Mouse (Mus musculus): ENCODE measurements around the gene Ankrd33. TPM values are rescaled to one million over a fixed set of nuclear protein-coding genes. Genes with fewer than 3 reads are reported as not detected.

Ankrd33 gene
- polyA plus RNA-seq, 1 experiment from 2014 or later: not detected

- H3K36me3 ChIP-seq: no peaks in the 10 kb centered on the region
- ATAC-seq (replicated peaks; ENCODE audit: insufficient number of reproducible peaks, insufficient read depth, low FRiP score, low read depth): peak; percentile 34
- H3K27me3 ChIP-seq: peaks cover 36% of the 10 kb centered on the region
- H3K4me3 ChIP-seq: no peak overlapping the region
- 65% methylated on average over 12 of the region's 12 CpGs for WGBS
- no peak overlapping the region for H3K9ac ChIP-seq
- H3K4me1 ChIP-seq (replicated peaks): peaks cover 47% of the 10 kb centered on the region
- H3K27ac ChIP-seq: peak overlapping the region; percentile 65
- H3K4me2 ChIP-seq: no peak overlapping the region
- no peaks in the 10 kb centered on the region for H3K9me3 ChIP-seq (replicated peaks)
Measured at GRCm38 (mm10) chr15:101126876-101127544, 11.5 kb downstream of the Ankrd33 start.

- WGBS: 5% methylated on average over 46 of the region's 46 CpGs
- Histone ChIP-seq H3K9ac (peak within 1 kb of the TSS; percentile 70), H3K27ac (peak within 1 kb of the TSS; percentile 65), H3K9me3 (replicated peaks) (no peaks in the 10 kb centered on the region), H3K27me3 (peaks cover 40% of the 10 kb centered on the region), H3K4me2 (peak within 1 kb of the TSS; percentile 84), H3K4me3 (peak within 1 kb of the TSS; percentile 55), H3K36me3 (no peaks in the 10 kb centered on the region), H3K4me1 (replicated peaks) (peaks cover 49% of the 10 kb centered on the region)
- no peak; the same call in 1 of the 2 replicates for ATAC-seq (replicated peaks; ENCODE audit: insufficient number of reproducible peaks, insufficient read depth, low FRiP score, low read depth)
Measured at GRCm38 (mm10) chr15:101128181-101129089, 12.9 kb downstream of the Ankrd33 start, which contains the start of gene Acvrl1. Acvrl1 (plus strand) TSS chr15:101128522.

GRCm38 (mm10) chr15:101129412-101129811 is 13.9 kb downstream of the Ankrd33 start:
- H3K36me3 ChIP-seq: no peaks in the 10 kb centered on the region
- H3K4me3 ChIP-seq: peak overlapping the region; percentile 55
- H3K9ac ChIP-seq: peak overlapping the region; percentile 70
- WGBS: 22% methylated on average over 5 of the region's 5 CpGs
- H3K9me3 ChIP-seq (replicated peaks): no peaks in the 10 kb centered on the region
- H3K27me3 ChIP-seq: peaks cover 46% of the 10 kb centered on the region
- ATAC-seq (replicated peaks; ENCODE audit: insufficient number of reproducible peaks, insufficient read depth, low FRiP score, low read depth): no peak
- peaks cover 57% of the 10 kb centered on the region for H3K4me1 ChIP-seq (replicated peaks)
- H3K4me2 ChIP-seq: peak overlapping the region; percentile 84
- H3K27ac ChIP-seq: no peak overlapping the region

GRCm38 (mm10) chr15:101131498-101131897 is 15.9 kb downstream of the Ankrd33 start:
- Histone ChIP-seq H3K4me2 (peak overlapping the region; percentile 39), H3K4me3 (no peak overlapping the region), H3K27me3 (peaks cover 51% of the 10 kb centered on the region), H3K9ac (0 out of 2 replicates have a peak overlapping the region, but pooled peaks have one; percentile 8), H3K36me3 (no peaks in the 10 kb centered on the region), H3K27ac (no peak overlapping the region), H3K4me1 (replicated peaks) (peaks cover 57% of the 10 kb centered on the region), H3K9me3 (replicated peaks) (no peaks in the 10 kb centered on the region)
- ATAC-seq (replicated peaks; ENCODE audit: insufficient number of reproducible peaks, insufficient read depth, low FRiP score, low read depth): no peak
- WGBS: 17% methylated on average over 11 of the region's 11 CpGs

- Histone ChIP-seq H3K4me2 (peak overlapping the region; percentile 39; the same call in 1 of the 2 replicates), H3K4me1 (replicated peaks) (peaks cover 55% of the 10 kb centered on the region), H3K9me3 (replicated peaks) (no peaks in the 10 kb centered on the region), H3K27ac (peak overlapping the region; percentile 56; the same call in 1 of the 2 replicates), H3K4me3 (no peak overlapping the region), H3K9ac (0 out of 2 replicates have a peak overlapping the region, but pooled peaks have one; percentile 8), H3K36me3 (no peaks in the 10 kb centered on the region), H3K27me3 (peaks cover 53% of the 10 kb centered on the region)
- no peak for ATAC-seq (replicated peaks; ENCODE audit: insufficient number of reproducible peaks, insufficient read depth, low FRiP score, low read depth)
- WGBS: 51% methylated on average over 6 of the region's 6 CpGs
Measured at GRCm38 (mm10) chr15:101132041-101132440, 16.5 kb downstream of the Ankrd33 start.

GRCm38 (mm10) chr15:101132761-101133160 is 17.2 kb downstream of the Ankrd33 start:
- 65% methylated on average over 6 of the region's 6 CpGs for WGBS
- H3K27me3 ChIP-seq: peaks cover 56% of the 10 kb centered on the region
- ATAC-seq (replicated peaks; ENCODE audit: insufficient number of reproducible peaks, insufficient read depth, low FRiP score, low read depth): no peak
- H3K36me3 ChIP-seq: no peaks in the 10 kb centered on the region
- no peaks in the 10 kb centered on the region for H3K9me3 ChIP-seq (replicated peaks)
- peak overlapping the region; percentile 56; the same call in 1 of the 2 replicates for H3K27ac ChIP-seq
- peaks cover 51% of the 10 kb centered on the region for H3K4me1 ChIP-seq (replicated peaks)
- no peak overlapping the region for H3K4me3 ChIP-seq
- H3K4me2 ChIP-seq: no peak overlapping the region
- no peak overlapping the region for H3K9ac ChIP-seq

GRCm38 (mm10) chr15:101133993-101134704 is 18.6 kb downstream of the Ankrd33 start:
- Histone ChIP-seq H3K36me3 (no peaks in the 10 kb centered on the region), H3K4me3 (peak overlapping the region; percentile 25), H3K27me3 (peaks cover 43% of the 10 kb centered on the region), H3K9ac (no peak overlapping the region), H3K27ac (peak overlapping the region; percentile 56), H3K4me2 (peak overlapping the region; percentile 38; the same call in 1 of the 2 replicates), H3K9me3 (replicated peaks) (no peaks in the 10 kb centered on the region), H3K4me1 (replicated peaks) (peaks cover 45% of the 10 kb centered on the region)
- WGBS: 37% methylated on average over 15 of the region's 15 CpGs
- no peak; the same call in 1 of the 2 replicates for ATAC-seq (replicated peaks; ENCODE audit: insufficient number of reproducible peaks, insufficient read depth, low FRiP score, low read depth)

- peak overlapping the region; percentile 38 for H3K4me2 ChIP-seq
- peaks cover 49% of the 10 kb centered on the region for H3K4me1 ChIP-seq (replicated peaks)
- 48% methylated on average over 8 of the region's 8 CpGs for WGBS
- H3K27ac ChIP-seq: no peak overlapping the region
- no peak for ATAC-seq (replicated peaks; ENCODE audit: insufficient number of reproducible peaks, insufficient read depth, low FRiP score, low read depth)
- H3K9me3 ChIP-seq (replicated peaks): no peaks in the 10 kb centered on the region
- peak overlapping the region; percentile 24 for H3K4me3 ChIP-seq
- H3K9ac ChIP-seq: no peak overlapping the region
- no peaks in the 10 kb centered on the region for H3K36me3 ChIP-seq
- H3K27me3 ChIP-seq: peaks cover 31% of the 10 kb centered on the region
Measured at GRCm38 (mm10) chr15:101135405-101135804, 19.9 kb downstream of the Ankrd33 start.

GRCm38 (mm10) chr15:101137455-101137854 is 21.9 kb downstream of the Ankrd33 start:
- no peak for ATAC-seq (replicated peaks; ENCODE audit: insufficient number of reproducible peaks, insufficient read depth, low FRiP score, low read depth)
- H3K4me3 ChIP-seq: no peak overlapping the region

GRCm38 (mm10) chr15:101138675-101139074 is 23.1 kb downstream of the Ankrd33 start:
- no peak overlapping the region for H3K4me3 ChIP-seq
- no peak for ATAC-seq (replicated peaks; ENCODE audit: insufficient number of reproducible peaks, insufficient read depth, low FRiP score, low read depth)
- no peaks in the 10 kb centered on the region for H3K36me3 ChIP-seq
- H3K9ac ChIP-seq: no peak overlapping the region
- no peak overlapping the region for H3K4me2 ChIP-seq
- WGBS: 70% methylated on average over 3 of the region's 3 CpGs
- no peaks in the 10 kb centered on the region for H3K9me3 ChIP-seq (replicated peaks)
- no peak overlapping the region for H3K27ac ChIP-seq
- H3K4me1 ChIP-seq (replicated peaks): peaks cover 47% of the 10 kb centered on the region
- H3K27me3 ChIP-seq: peaks cover 14% of the 10 kb centered on the region; the same call in 1 of the 2 replicates

More at GRCm38 (mm10) chr15:101137455-101137854, 21.9 kb downstream of the Ankrd33 start:
- Histone ChIP-seq H3K36me3 (no peaks in the 10 kb centered on the region), H3K27me3 (peaks cover 20% of the 10 kb centered on the region; the same call in 1 of the 2 replicates), H3K9ac (no peak overlapping the region), H3K4me2 (no peak overlapping the region), H3K9me3 (replicated peaks) (no peaks in the 10 kb centered on the region), H3K4me1 (replicated peaks) (peaks cover 46% of the 10 kb centered on the region), H3K27ac (no peak overlapping the region)
- WGBS: 75% methylated on average over 11 of the region's 11 CpGs
